Mouse (Mus musculus) embryonic facial prominence, embryonic 13.5 days (tissue): ENCODE results near the gene Sfswap. TPM values are rescaled to one million over a fixed set of nuclear protein-coding genes. Genes with fewer than 3 reads are reported as not detected.
"Not testable (repeated sequence)": the region's sequence is repeated elsewhere in the genome, so short reads cannot be mapped to it uniquely, and the experiment has no call there.

Source experiments
- ATAC-seq: fragments of 200-750 bp; cut with Nextera tagmentation; 2 replicates; pipeline ENCODE4 v1.8.0; 2017; ENCODE audit warnings: low read depth; ENCODE audit not compliant: insufficient number of reproducible peaks, insufficient read depth, low FRiP score, low TSS enrichment
- H3K27ac ChIP-seq: fragments of 300-500 bp; sonication (generic); 2 replicates; pipeline ENCODE4 v1.5.1; 2015; ENCODE audit warnings: moderate library complexity, mild to moderate bottlenecking, inconsistent platforms
- H3K27me3 ChIP-seq: fragments of 300-500 bp; sonication (generic); 2 replicates; pipeline ENCODE4 v1.6.1; 2015; ENCODE audit warnings: mild to moderate bottlenecking, inconsistent platforms
- H3K36me3 ChIP-seq: fragments of 300-500 bp; sonication (generic); 2 replicates; pipeline ENCODE4 v1.6.1; 2015; ENCODE audit warnings: mild to moderate bottlenecking, inconsistent platforms
- H3K4me1 ChIP-seq: fragments of 300-500 bp; sonication (generic); 2 replicates; pipeline ENCODE4 v1.6.1; 2015; ENCODE audit warnings: inconsistent platforms
- H3K4me2 ChIP-seq: fragments of 300-500 bp; sonication (generic); 2 replicates; pipeline ENCODE4 v1.6.1; 2015; ENCODE audit warnings: moderate library complexity, mild to moderate bottlenecking, inconsistent platforms
- H3K4me3 ChIP-seq: fragments of 300-500 bp; sonication (generic); 2 replicates; pipeline ENCODE4 v1.5.1; 2015; ENCODE audit warnings: mild to moderate bottlenecking, inconsistent platforms
- H3K9ac ChIP-seq: fragments of 300-500 bp; sonication (generic); 2 replicates; pipeline ENCODE4 v1.6.1; 2015; ENCODE audit warnings: mild to moderate bottlenecking, inconsistent platforms
- H3K9me3 ChIP-seq: fragments of 300-500 bp; sonication (generic); 2 replicates; pipeline ENCODE4 v1.6.1; 2016; ENCODE audit warnings: inconsistent platforms
- WGBS: fragments of 180-500 bp; shearing (Covaris S2); methylation state at CpG from one replicate; pipeline ENCODE4 v1.1.7; 2015; ENCODE audit warnings: mixed read lengths; 5-methylcytosine and 5-hydroxymethylcytosine counted together
- polyA plus RNA-seq: library from polyadenylated mRNA; unstranded; fragments of >200 nt; fragmentation: Nextera tagmentation; extraction: Ambion mirVana; gene quantifications from 2 replicates; pipeline ENCODE4 v1.2.1, GENCODE M21; 2015

The Sfswap gene
- 63.9 and 66.3 TPM in 2 replicates for polyA plus RNA-seq

DNA sequence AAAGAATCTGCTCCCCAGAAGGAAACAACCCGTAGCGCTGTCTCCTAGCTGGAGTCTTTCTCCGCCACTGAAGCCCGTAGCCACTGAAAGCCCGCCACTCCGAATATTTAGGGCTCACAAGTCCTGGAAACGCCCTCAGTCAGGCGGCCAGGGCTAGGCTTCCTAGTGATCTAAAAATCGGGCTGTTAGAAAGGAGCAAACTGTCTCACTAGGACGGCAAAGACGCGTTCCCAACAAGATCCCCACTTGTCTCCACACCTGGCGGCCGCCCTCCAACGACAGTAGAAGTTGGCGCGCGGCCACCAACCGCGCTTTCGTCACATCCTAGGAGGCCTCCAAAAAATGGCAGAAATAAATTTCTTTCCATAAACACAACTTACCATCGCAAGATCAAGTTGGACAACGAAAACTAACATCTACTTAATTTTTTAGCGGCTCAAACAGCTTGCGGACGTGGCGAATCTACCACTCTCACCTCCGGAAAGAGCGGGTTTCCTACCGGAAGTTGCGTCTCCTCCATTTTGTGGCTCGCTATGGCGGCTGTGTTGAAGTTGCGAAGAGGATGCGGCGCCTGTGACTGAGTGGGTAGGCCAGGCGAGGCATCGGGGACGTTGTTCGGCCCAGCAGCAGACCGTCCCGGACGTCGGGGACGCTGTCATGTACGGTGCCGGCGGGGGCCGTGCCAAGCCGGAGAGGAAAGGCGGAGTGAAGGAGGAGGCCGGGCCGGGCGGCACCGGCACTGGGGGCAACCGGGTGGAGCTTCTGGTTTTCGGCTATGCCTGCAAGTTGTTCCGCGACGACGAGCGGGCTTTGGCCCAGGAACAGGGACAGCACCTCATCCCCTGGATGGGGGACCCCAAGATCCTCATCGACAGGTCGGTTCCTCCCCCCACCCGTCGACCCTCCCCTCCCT, at the start of gene Sfswap:
Gene Sfswap (plus strand): TSS at position 500 of the 913 bp plus-strand sequence.
- Histone ChIP-seq H3K9ac (peak within 1 kb of the TSS; percentile 95), H3K4me1 (peaks cover 15% of the 10 kb centered on the region), H3K4me2 (peak within 1 kb of the TSS; percentile 95), H3K27me3 (no peaks in the 10 kb centered on the region; the same call in 1 of the 2 replicates), H3K27ac (peak within 1 kb of the TSS; percentile 85), H3K36me3 (peaks cover 22% of the 10 kb centered on the region), H3K9me3 (no peaks in the 10 kb centered on the region), H3K4me3 (peak within 1 kb of the TSS; percentile 100)
- WGBS = under 1% methylated on average over 66 of the region's 66 CpGs
- no peak for ATAC-seq

GRCm38 (mm10) chr5:129452561-129452960, 48.5 kb upstream of the Sfswap start:
- Histone ChIP-seq H3K9ac (no peak overlapping the region), H3K4me3 (no peak overlapping the region), H3K4me1 (peaks cover 18% of the 10 kb centered on the region), H3K36me3 (no peaks in the 10 kb centered on the region), H3K4me2 (no peak overlapping the region), H3K27me3 (0 out of 2 replicates have a peak, but pooled peaks cover 3% of the 10 kb centered on the region), H3K27ac (no peak overlapping the region), H3K9me3 (no peaks in the 10 kb centered on the region)
- no peak for ATAC-seq
- 40% methylated on average over 3 of the region's 3 CpGs for WGBS

DNA sequence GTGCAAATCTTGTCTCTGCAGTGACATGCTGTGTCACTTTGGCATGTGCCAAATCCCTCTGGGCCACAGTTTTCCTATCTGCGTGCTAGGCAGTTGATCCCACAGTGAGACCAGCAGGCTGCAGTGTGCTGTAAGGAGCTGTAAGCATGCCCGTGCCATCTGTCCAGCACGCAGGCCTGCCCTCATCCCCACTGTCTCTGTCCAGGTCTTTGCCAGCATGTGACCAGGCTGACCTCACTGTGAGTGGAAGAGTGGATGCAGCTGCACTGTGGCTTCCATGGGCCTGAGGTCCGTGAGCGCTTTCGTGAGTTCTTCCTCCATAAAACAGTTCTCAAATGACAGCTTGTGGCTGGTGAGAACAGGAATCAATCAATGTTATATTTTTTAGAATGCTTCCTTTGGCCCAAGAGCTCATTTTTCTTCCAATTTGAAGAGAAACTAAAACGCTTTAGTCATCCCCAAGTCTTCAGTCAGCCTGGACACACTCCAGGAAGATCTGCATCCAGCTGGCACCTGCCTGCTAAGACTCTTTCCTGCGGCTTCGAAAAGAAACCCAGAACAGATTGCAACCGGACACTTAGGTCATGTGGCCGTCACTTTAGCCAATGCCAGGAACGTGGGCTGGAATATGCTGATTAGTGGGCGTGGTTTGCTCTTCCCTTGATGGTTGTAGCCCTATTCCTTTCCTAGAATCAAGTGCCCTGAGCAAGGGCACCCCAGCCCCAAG, 46.1 kb upstream of the Sfswap start:
- Histone ChIP-seq H3K4me3 (peak overlapping the region; percentile 20), H3K36me3 (no peaks in the 10 kb centered on the region), H3K27ac (peak overlapping the region; percentile 76), H3K9me3 (no peaks in the 10 kb centered on the region), H3K4me2 (peak overlapping the region; percentile 43), H3K9ac (peak overlapping the region; percentile 44; the same call in 1 of the 2 replicates), H3K4me1 (peaks cover 18% of the 10 kb centered on the region), H3K27me3 (0 out of 2 replicates have a peak, but pooled peaks cover 3% of the 10 kb centered on the region)
- WGBS = 11% methylated on average over 13 of the region's 13 CpGs
- ATAC-seq = peak; percentile 74

GRCm38 (mm10) chr5:129455529-129455896, 45.5 kb upstream of the Sfswap start:
- Histone ChIP-seq H3K36me3 (no peaks in the 10 kb centered on the region), H3K9me3 (no peaks in the 10 kb centered on the region), H3K4me1 (peaks cover 18% of the 10 kb centered on the region), H3K9ac (no peak overlapping the region), H3K27ac (no peak overlapping the region), H3K27me3 (0 out of 2 replicates have a peak, but pooled peaks cover 3% of the 10 kb centered on the region), H3K4me2 (peak overlapping the region; percentile 43), H3K4me3 (no peak overlapping the region)
- no peak for ATAC-seq
- 13% methylated on average over 2 of the region's 2 CpGs for WGBS

- H3K36me3 ChIP-seq = no peaks in the 10 kb centered on the region
- 0 out of 2 replicates have a peak, but pooled peaks cover 3% of the 10 kb centered on the region for H3K27me3 ChIP-seq
- H3K9me3 ChIP-seq = no peaks in the 10 kb centered on the region
- no peak overlapping the region for H3K9ac ChIP-seq
- peaks cover 18% of the 10 kb centered on the region for H3K4me1 ChIP-seq
- 40% methylated on average over 9 of the region's 9 CpGs for WGBS
- no peak for ATAC-seq
- no peak overlapping the region for H3K4me3 ChIP-seq
- no peak overlapping the region for H3K27ac ChIP-seq
- no peak overlapping the region for H3K4me2 ChIP-seq
These were observed 44.4 kb upstream of the Sfswap start for GRCm38 (mm10) chr5:129456579-129457140.

- H3K27me3 ChIP-seq = 0 out of 2 replicates have a peak, but pooled peaks cover 3% of the 10 kb centered on the region
- H3K4me2 ChIP-seq = no peak overlapping the region
- H3K4me1 ChIP-seq = peaks cover 18% of the 10 kb centered on the region
- H3K36me3 ChIP-seq = no peaks in the 10 kb centered on the region
- no peak overlapping the region for H3K27ac ChIP-seq
- H3K4me3 ChIP-seq = no peak overlapping the region
- no peaks in the 10 kb centered on the region for H3K9me3 ChIP-seq
- no peak overlapping the region for H3K9ac ChIP-seq
- ATAC-seq = no peak
- WGBS = 70% methylated on average over 7 of the region's 7 CpGs
These were observed 42.9 kb upstream of the Sfswap start for GRCm38 (mm10) chr5:129458109-129458508.

DNA sequence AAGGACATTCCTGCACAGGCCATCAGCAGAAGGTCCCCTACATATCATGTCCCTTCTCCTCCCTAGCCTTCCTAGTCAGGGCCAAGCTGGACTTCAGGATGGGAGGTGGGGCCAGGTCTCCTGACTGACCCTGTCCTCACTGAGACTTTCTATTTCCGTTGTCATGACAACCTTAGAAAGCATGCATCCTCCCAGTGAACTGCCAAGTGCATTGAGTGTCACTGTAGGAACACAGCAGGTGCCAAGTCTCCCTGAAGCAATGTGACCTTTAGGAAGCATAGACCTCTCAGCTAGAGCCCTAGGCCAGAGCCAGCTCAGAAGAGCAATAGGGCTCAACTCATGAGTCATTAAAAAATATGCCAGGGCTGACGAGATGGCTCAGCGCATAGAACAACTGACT, 42.5 kb upstream of the Sfswap start:
- WGBS = 68% methylated on average over 3 of the region's 3 CpGs
- ATAC-seq = no peak
- no peak overlapping the region for H3K9ac ChIP-seq

GRCm38 (mm10) chr5:129460798-129461476, 40.1 kb upstream of the Sfswap start:
- no peak overlapping the region for H3K4me3 ChIP-seq
- no peaks in the 10 kb centered on the region for H3K9me3 ChIP-seq
- H3K36me3 ChIP-seq = no peaks in the 10 kb centered on the region
- 0 out of 2 replicates have a peak, but pooled peaks cover 3% of the 10 kb centered on the region for H3K27me3 ChIP-seq
- peaks cover 1% of the 10 kb centered on the region; the same call in 1 of the 2 replicates for H3K4me1 ChIP-seq
- H3K9ac ChIP-seq = no peak overlapping the region
- 0 out of 2 replicates have a peak, but pooled peaks have one; percentile 10 for ATAC-seq
- H3K27ac ChIP-seq = no peak overlapping the region
- H3K4me2 ChIP-seq = no peak overlapping the region
- WGBS = 55% methylated on average over 11 of the region's 11 CpGs

More for the DNA sequence above, 42.5 kb upstream of the Sfswap start:
- Histone ChIP-seq H3K4me1 (peaks cover 18% of the 10 kb centered on the region), H3K27ac (no peak overlapping the region), H3K4me2 (no peak overlapping the region), H3K9me3 (no peaks in the 10 kb centered on the region), H3K27me3 (0 out of 2 replicates have a peak, but pooled peaks cover 3% of the 10 kb centered on the region), H3K4me3 (no peak overlapping the region), H3K36me3 (no peaks in the 10 kb centered on the region)

GRCm38 (mm10) chr5:129463648-129464047, 37.4 kb upstream of the Sfswap start:
- H3K27ac ChIP-seq = peak overlapping the region; percentile 64
- H3K9ac ChIP-seq, H3K27me3 ChIP-seq, H3K4me2 ChIP-seq, H3K9me3 ChIP-seq, H3K4me1 ChIP-seq, H3K4me3 ChIP-seq, ATAC-seq, H3K36me3 ChIP-seq: not testable (repeated sequence)
- WGBS = 20% methylated on average over 9 of the region's 9 CpGs

GRCm38 (mm10) chr5:129465788-129466187, 35.2 kb upstream of the Sfswap start:
- WGBS = 78% methylated on average over 2 of the region's 2 CpGs
- no peaks in the 10 kb centered on the region for H3K4me1 ChIP-seq
- no peak for ATAC-seq

More at GRCm38 (mm10) chr5:129465788-129466187, 35.2 kb upstream of the Sfswap start:
- Histone ChIP-seq H3K4me3 (no peak overlapping the region), H3K9ac (no peak overlapping the region), H3K36me3 (no peaks in the 10 kb centered on the region), H3K4me2 (no peak overlapping the region), H3K27me3 (no peaks in the 10 kb centered on the region), H3K9me3 (no peaks in the 10 kb centered on the region), H3K27ac (no peak overlapping the region)
